Mouse (Mus musculus) heart, embryonic 11.5 days (tissue): ENCODE results near the gene Gm8332. TPM values are rescaled to one million over a fixed set of nuclear protein-coding genes. Genes with fewer than 3 reads are reported as not detected.
"Not testable (repeated sequence)": the region's sequence is repeated elsewhere in the genome, so short reads cannot be mapped to it uniquely, and the experiment has no call there.

Source experiments
- ATAC-seq: fragments of 200-750 bp; cut with Nextera tagmentation; replicated peaks from 2 replicates; pipeline ENCODE4 v1.8.0; 2017; ENCODE audit warnings: moderate library complexity; ENCODE audit not compliant: insufficient number of reproducible peaks, low FRiP score, low TSS enrichment
- H3K27ac ChIP-seq: fragments of 300-500 bp; sonication (generic); 2 replicates; pipeline ENCODE4 v1.5.1; 2014; ENCODE audit warnings: mild to moderate bottlenecking, low read depth, low read length
- H3K27me3 ChIP-seq: fragments of 300-500 bp; sonication (generic); 2 replicates; pipeline ENCODE4 v1.6.1; 2014; ENCODE audit warnings: mild to moderate bottlenecking, low read length, mixed read lengths; ENCODE audit not compliant: control insufficient read depth, insufficient read depth
- H3K36me3 ChIP-seq: fragments of 300-500 bp; sonication (generic); 2 replicates; pipeline ENCODE4 v1.6.1; 2014; ENCODE audit warnings: mild to moderate bottlenecking, low read length, moderate library complexity, mixed read lengths; ENCODE audit not compliant: control insufficient read depth, insufficient read depth
- H3K4me1 ChIP-seq: fragments of 300-500 bp; sonication (generic); 2 replicates; pipeline ENCODE4 v1.6.1; 2014; ENCODE audit warnings: low read length; ENCODE audit not compliant: control insufficient read depth, insufficient read depth
- H3K4me2 ChIP-seq: fragments of 300-500 bp; sonication (generic); 2 replicates; pipeline ENCODE4 v1.6.1; 2014; ENCODE audit warnings: mild to moderate bottlenecking, moderate library complexity
- H3K4me3 ChIP-seq: fragments of 300-500 bp; sonication (generic); 2 replicates; pipeline ENCODE4 v1.5.1; 2014; ENCODE audit warnings: low read depth, low read length
- H3K9ac ChIP-seq: fragments of 300-500 bp; sonication (generic); 2 replicates; pipeline ENCODE4 v1.6.1; 2014; ENCODE audit warnings: mild to moderate bottlenecking, low read depth, low read length, moderate library complexity
- H3K9me3 ChIP-seq: fragments of 300-500 bp; sonication (generic); replicated peaks from 2 replicates; pipeline ENCODE4 v1.6.1; 2016; ENCODE audit warnings: low read length; ENCODE audit not compliant: control insufficient read depth
- WGBS: fragments of 180-500 bp; shearing (Covaris S2); extraction: QIAGEN DNeasy Blood & Tissue Kit; methylation state at CpG from one replicate; pipeline ENCODE4 v1.1.7; 2014; ENCODE audit not compliant: insufficient replicate concordance; 5-methylcytosine and 5-hydroxymethylcytosine counted together
- polyA plus RNA-seq: library from polyadenylated mRNA; unstranded; fragments of >200 nt; fragmentation: Nextera tagmentation; extraction: Ambion mirVana; gene quantifications from 2 replicates; pipeline ENCODE4 v1.2.1, GENCODE M21; 2014

Gm8332 gene
- polyA plus RNA-seq: not detected in 2 replicates

- H3K9me3 ChIP-seq, H3K27me3 ChIP-seq, H3K4me3 ChIP-seq, ATAC-seq, H3K9ac ChIP-seq, H3K27ac ChIP-seq, H3K4me1 ChIP-seq, H3K36me3 ChIP-seq, H3K4me2 ChIP-seq: not testable (repeated sequence)
- 75% methylated on average over 1 of the region's 2 CpGs for WGBS
Measured at GRCm38 (mm10) chr12:88250000-88250399, at the start of gene Gm8332. Gene Gm8332 (minus strand): TSS chr12:88250100.

DNA sequence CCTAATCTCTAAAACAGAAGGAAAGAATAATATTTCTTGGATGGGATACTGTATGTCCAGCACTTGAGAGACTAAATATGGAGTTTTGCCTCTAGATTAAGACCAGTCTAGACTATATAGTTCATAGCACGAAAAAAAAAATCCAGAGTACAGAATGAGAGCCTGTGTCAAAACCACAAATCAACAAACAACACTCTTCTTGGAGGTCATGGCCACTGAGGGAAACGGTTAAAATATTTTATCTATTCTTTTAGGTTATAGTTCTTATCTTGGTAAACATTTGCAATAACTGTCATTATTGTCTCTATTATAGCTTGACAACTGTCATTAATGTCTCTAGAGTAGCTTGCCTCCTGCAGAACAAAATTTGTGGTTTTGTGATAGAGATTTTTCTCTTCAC lies 47.3 kb upstream of the Gm8332 start:
- not testable (repeated sequence) for H3K9me3 ChIP-seq, H3K27me3 ChIP-seq, H3K4me3 ChIP-seq, H3K4me2 ChIP-seq, H3K4me1 ChIP-seq, H3K9ac ChIP-seq, H3K36me3 ChIP-seq, H3K27ac ChIP-seq, ATAC-seq
- WGBS: 75% methylated on average over 2 of the region's 2 CpGs

DNA sequence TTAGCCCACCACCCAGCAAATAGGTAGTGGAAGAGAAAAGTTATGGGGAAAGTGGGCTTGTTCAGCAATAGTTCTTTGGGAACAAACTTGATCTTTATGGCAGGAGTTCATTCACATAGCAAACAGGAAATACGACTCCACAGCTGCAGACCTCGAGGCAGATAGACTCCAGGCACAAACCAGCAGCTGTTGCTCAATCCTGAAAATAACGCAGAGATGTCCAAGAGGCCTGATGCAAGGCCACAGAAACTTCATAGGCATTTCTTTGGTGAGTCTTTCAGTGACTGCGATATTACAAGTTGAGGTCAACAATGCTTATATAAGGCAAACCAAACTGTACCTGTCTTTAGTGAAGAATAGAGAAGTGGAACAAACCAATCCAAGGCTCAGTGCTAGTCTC lies 43.2 kb upstream of the Gm8332 start:
- not testable (repeated sequence) for H3K9me3 ChIP-seq, H3K4me1 ChIP-seq, H3K27ac ChIP-seq, H3K4me2 ChIP-seq, H3K9ac ChIP-seq, H3K36me3 ChIP-seq, H3K27me3 ChIP-seq, ATAC-seq, H3K4me3 ChIP-seq
- WGBS: 67% methylated on average over 4 of the region's 4 CpGs

DNA sequence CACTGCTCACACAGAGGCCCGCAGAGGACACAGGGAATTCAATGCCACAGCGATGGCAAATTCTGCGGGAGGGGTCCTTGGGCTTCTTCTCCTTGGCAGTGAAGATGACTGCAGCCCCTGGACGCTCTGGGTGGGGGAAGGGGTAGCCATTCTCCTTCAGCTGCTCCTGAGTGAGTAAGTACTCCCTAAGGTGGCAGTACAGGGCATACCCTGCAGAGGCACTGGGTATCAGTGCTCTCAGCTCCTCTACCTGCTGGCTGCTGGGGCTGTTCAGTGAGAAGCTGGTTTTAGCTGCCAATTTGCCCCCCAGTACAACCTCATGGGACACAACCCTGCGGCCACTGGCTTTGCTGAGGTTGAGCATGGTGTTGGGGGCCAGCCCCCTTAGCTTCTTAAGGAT lies 35.3 kb upstream of the Gm8332 start:
- H3K36me3 ChIP-seq, H3K9ac ChIP-seq, H3K4me1 ChIP-seq, H3K27me3 ChIP-seq, H3K9me3 ChIP-seq, H3K4me3 ChIP-seq, ATAC-seq, H3K27ac ChIP-seq, H3K4me2 ChIP-seq: not testable (repeated sequence)
- 66% methylated on average over 5 of the region's 5 CpGs for WGBS

DNA sequence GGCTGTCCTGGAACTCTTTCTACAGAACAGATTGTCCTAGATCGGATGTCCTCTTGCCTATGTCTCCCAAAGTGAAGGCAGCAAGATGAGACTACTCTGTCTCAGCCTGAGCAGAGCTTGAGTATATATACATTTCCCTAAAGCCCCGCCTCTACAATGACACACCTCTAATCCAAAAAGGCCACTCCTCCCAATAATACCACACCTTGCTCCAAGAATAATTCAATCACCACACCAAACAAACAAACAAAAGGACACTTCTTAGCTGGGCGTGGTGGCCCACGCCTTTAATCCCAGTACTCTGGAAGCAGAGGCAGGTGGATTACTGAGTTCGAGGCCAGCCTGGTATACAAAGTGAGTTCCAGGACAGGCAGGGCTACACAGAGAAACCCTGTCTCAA lies 24.5 kb upstream of the Gm8332 start, which contains the start of gene Gm5662:
Gene Gm5662, minus strand, starts transcription at position 101 of the 400 bp plus-strand sequence.
- H3K4me1 ChIP-seq, H3K4me3 ChIP-seq, H3K36me3 ChIP-seq, H3K4me2 ChIP-seq, H3K9ac ChIP-seq, H3K27me3 ChIP-seq, H3K27ac ChIP-seq, ATAC-seq, H3K9me3 ChIP-seq: not testable (repeated sequence)
- WGBS: 76% methylated on average over 5 of the region's 5 CpGs

DNA sequence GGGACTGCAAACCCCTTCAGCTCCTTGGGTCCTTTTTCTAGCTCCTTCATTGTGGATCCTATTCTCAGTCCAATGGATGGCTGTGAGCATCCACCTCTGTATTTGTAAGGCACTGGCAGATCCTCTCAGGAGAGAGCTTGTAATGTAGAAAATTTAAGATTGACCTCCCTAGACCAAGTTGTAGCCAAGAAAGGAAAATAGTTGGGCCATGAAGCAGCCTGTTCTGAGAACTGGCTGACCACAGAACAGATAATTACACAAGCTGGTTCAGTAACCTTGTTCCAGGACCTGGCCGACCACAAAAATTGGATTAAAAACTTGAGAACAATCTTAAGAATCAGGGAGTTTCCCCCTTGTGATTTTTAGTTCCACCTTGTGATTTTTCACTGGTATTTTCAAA lies 7.3 kb upstream of the Gm8332 start:
- Histone ChIP-seq H3K9ac (no peak overlapping the region), H3K4me2 (no peak overlapping the region), H3K4me1 (no peaks in the 10 kb centered on the region), H3K9me3 (no peaks in the 10 kb centered on the region), H3K4me3 (no peak overlapping the region), H3K27me3 (no peaks in the 10 kb centered on the region), H3K27ac (no peak overlapping the region), H3K36me3 (no peaks in the 10 kb centered on the region)
- no peak for ATAC-seq
- 38% methylated on average over 1 of the region's 1 CpGs for WGBS

- 55% methylated on average over 2 of the region's 2 CpGs for WGBS
- not testable (repeated sequence) for H3K4me2 ChIP-seq, H3K9ac ChIP-seq, H3K36me3 ChIP-seq, H3K4me3 ChIP-seq, H3K27ac ChIP-seq, H3K27me3 ChIP-seq, H3K9me3 ChIP-seq, ATAC-seq, H3K4me1 ChIP-seq
Measured at GRCm38 (mm10) chr12:88255917-88256316, 6.0 kb upstream of the Gm8332 start.

DNA sequence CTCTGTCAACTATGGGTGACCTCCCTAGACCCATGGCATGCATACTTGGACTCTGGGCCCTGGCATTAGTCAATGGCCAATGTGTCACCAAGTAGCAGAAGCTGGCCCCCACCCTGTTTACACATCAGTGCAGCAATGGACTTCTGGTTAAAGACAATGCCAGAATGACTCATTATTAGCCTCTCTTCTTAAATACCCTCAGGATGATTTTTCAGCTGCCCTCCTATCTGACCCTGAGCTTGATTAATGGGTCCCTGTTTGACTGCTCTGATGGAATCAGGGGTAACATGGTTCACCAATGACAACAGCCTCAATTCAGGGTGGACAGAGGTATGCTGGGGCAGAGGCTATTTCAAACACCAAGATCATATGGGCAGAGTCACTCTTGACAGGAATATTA lies 4.1 kb downstream of the Gm8332 start:
- not testable (repeated sequence) for H3K4me3 ChIP-seq, ATAC-seq, H3K4me1 ChIP-seq, H3K36me3 ChIP-seq, H3K4me2 ChIP-seq, H3K9ac ChIP-seq, H3K9me3 ChIP-seq, H3K27me3 ChIP-seq, H3K27ac ChIP-seq

GRCm38 (mm10) chr12:88242940-88243339 lies 7.0 kb downstream of the Gm8332 start:
- H3K9ac ChIP-seq, ATAC-seq, H3K4me2 ChIP-seq, H3K4me1 ChIP-seq, H3K27ac ChIP-seq, H3K4me3 ChIP-seq, H3K27me3 ChIP-seq, H3K9me3 ChIP-seq, H3K36me3 ChIP-seq: not testable (repeated sequence)
- 50% methylated on average over 1 of the region's 1 CpGs for WGBS
